Mouse (Mus musculus) gastrocnemius, postnatal 25 days (tissue): ENCODE data around the gene 1700040F15Rik. TPM values are rescaled to one million over a fixed set of nuclear protein-coding genes. Genes with fewer than 3 reads are reported as not detected.
"Not testable (repeated sequence)": the region's sequence is repeated elsewhere in the genome, so short reads cannot be mapped to it uniquely, and the experiment has no call there.

ENCODE experiments used
- DNase-seq: peaks from one replicate; pipeline ENCODE4 v3.0.0; 2022
- long read RNA-seq, 2 experiments: library from polyadenylated mRNA; stranded (forward); transcript quantifications; one replicate each; pipeline ENCODE4 v2.0.0; 2021
- total RNA-seq, 2 experiments: library from RNA; stranded (reverse); gene quantifications; 1 replicate in 1 of 2; 2 replicates in 1 of 2; pipeline ENCODE4 v1.2.3; 2021

Gene 1700040F15Rik
- total RNA-seq, result not detected
- long read RNA-seq, experiment 1, result 0 reads
- long read RNA-seq, experiment 2, result 0 reads

DNA sequence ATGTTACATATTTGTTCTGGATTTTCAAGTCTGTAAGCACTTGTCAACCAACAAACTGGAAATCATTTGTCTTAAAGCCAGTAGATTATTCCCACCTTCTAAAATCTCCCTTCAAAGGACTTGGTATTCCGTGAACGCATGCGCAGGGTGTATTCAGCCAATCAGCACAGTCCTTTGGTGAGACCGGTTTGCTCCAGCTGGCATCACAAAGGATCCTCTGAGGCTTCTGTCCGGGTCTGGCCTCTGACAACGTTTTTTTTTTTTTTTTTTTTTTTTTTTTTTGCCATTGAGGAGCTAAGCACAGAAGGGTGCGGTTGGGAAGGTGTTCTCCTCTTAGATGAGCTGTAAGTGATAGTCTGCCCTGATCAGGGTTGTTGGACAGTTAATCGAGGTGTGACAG lies at the start of gene 1700040F15Rik:
Gene 1700040F15Rik, plus strand, starts transcription at position 301 of the 400 bp plus-strand sequence.
- DNase-seq, result not testable (repeated sequence)
